Mouse (Mus musculus) liver (tissue): Measurements from ENCODE around the gene Rora.

Experiments
- DNase-seq: peaks from one replicate; pipeline ENCODE4 v3.0.0-alpha.2; 2020; ENCODE audit warnings: mixed read lengths

The Rora gene

GRCm38 (mm10) chr9:68963898-68964297, 310.3 kb downstream of the Rora start:
- no peak for DNase-seq

GRCm38 (mm10) chr9:68966540-68966939, 313.0 kb downstream of the Rora start:
- DNase-seq: no peak

- DNase-seq: no peak
These were observed 316.5 kb downstream of the Rora start for GRCm38 (mm10) chr9:68970074-68970473.

- DNase-seq: no peak
These were observed 318.7 kb downstream of the Rora start for GRCm38 (mm10) chr9:68972277-68972676.

- DNase-seq: no peak
These were observed 320.9 kb downstream of the Rora start for GRCm38 (mm10) chr9:68974517-68974916.

GRCm38 (mm10) chr9:68976136-68976535, 322.6 kb downstream of the Rora start:
- no peak for DNase-seq

GRCm38 (mm10) chr9:68976851-68977250, 323.3 kb downstream of the Rora start:
- no peak for DNase-seq

GRCm38 (mm10) chr9:68978656-68979055, 325.1 kb downstream of the Rora start:
- no peak for DNase-seq

- DNase-seq: no peak
These were observed 326.5 kb downstream of the Rora start for GRCm38 (mm10) chr9:68980041-68980440.

GRCm38 (mm10) chr9:68985046-68985445, 331.5 kb downstream of the Rora start:
- DNase-seq: no peak

- no peak for DNase-seq
These were observed 332.2 kb downstream of the Rora start for GRCm38 (mm10) chr9:68985796-68986195.

GRCm38 (mm10) chr9:68987290-68988042, 333.9 kb downstream of the Rora start:
- no peak for DNase-seq

GRCm38 (mm10) chr9:68988162-68988911, 334.8 kb downstream of the Rora start:
- no peak for DNase-seq

- DNase-seq: no peak
These were observed 336.4 kb downstream of the Rora start for GRCm38 (mm10) chr9:68989885-68990449.

- no peak for DNase-seq
These were observed 340.3 kb downstream of the Rora start for GRCm38 (mm10) chr9:68993881-68994280.

- DNase-seq: no peak
These were observed 345.4 kb downstream of the Rora start for GRCm38 (mm10) chr9:68998961-68999360.

GRCm38 (mm10) chr9:69004514-69004913, 350.9 kb downstream of the Rora start:
- DNase-seq: no peak

GRCm38 (mm10) chr9:69006666-69007065, 353.1 kb downstream of the Rora start:
- no peak for DNase-seq

GRCm38 (mm10) chr9:69008706-69009105, 355.1 kb downstream of the Rora start:
- no peak for DNase-seq

- DNase-seq: no peak
These were observed 357.3 kb downstream of the Rora start for GRCm38 (mm10) chr9:69010886-69011285.

GRCm38 (mm10) chr9:69013186-69013715, 359.7 kb downstream of the Rora start:
- DNase-seq: no peak

- no peak for DNase-seq
These were observed 360.6 kb downstream of the Rora start for GRCm38 (mm10) chr9:69014203-69014602.

- DNase-seq: no peak
These were observed 366.8 kb downstream of the Rora start for GRCm38 (mm10) chr9:69020381-69020780.

GRCm38 (mm10) chr9:69021482-69021881, 367.9 kb downstream of the Rora start:
- DNase-seq: no peak
